8 mouse cellular contexts compared by ENCODE assay signal in genomic region chr11:86624237-86624941, GRCm38 (mm10). TPM values are rescaled to one million over a fixed set of nuclear protein-coding genes. Genes with fewer than 3 reads are reported as not detected.
DNase-seq lines count a peak whose midpoint lies in the region; ATAC-seq and TF ChIP-seq lines count a peak whose summit lies in the region.

No protein-coding gene starts in this region.

- TF ChIP-seq CTCF in liver, adult 2 months (IDR thresholded peaks at IDR 0.05; ENCODE audit: low read depth, low read length): no peak

- H3K9ac ChIP-seq in liver, adult 2 months (ENCODE audit: low read depth, low read length): no peak overlapping the region
- no peak overlapping the region for H3K9ac ChIP-seq in limb, embryonic 14.5 days (ENCODE audit: low read depth, low read length, severe bottlenecking)
- H3K9ac ChIP-seq in hindbrain, embryonic 16.5 days (ENCODE audit: low read depth, low read length): no peak overlapping the region

- no peak overlapping the region for H3K4me2 ChIP-seq in limb, embryonic 14.5 days (replicated peaks; ENCODE audit: low read depth, low read length, severe bottlenecking)
- H3K4me2 ChIP-seq in hindbrain, embryonic 16.5 days (ENCODE audit: low read length): no peak overlapping the region

- no peak overlapping the region for H3K4me3 ChIP-seq in liver, adult 2 months (ENCODE audit: insufficient read depth, low read depth, low read length)
- H3K4me3 ChIP-seq in limb, embryonic 14.5 days (replicated peaks; ENCODE audit: low read length): no peak overlapping the region
- no peak overlapping the region for H3K4me3 ChIP-seq in hindbrain, embryonic 16.5 days (ENCODE audit: low read length)

- 47% methylated on average over 5 of the region's 5 CpGs for WGBS in liver, adult 2 months
- 60% methylated on average over 5 of the region's 5 CpGs for WGBS in limb, embryonic 14.5 days
- 80% methylated on average over 5 of the region's 5 CpGs for WGBS in hindbrain, embryonic 16.5 days

- H3K27ac ChIP-seq in liver, adult 2 months (replicated peaks; ENCODE audit: insufficient read depth, low read depth, low read length): no peak overlapping the region
- no peak overlapping the region; the same call in 1 of the 2 replicates for H3K27ac ChIP-seq in limb, embryonic 14.5 days (replicated peaks; ENCODE audit: low read depth, low read length)
- no peak overlapping the region for H3K27ac ChIP-seq in hindbrain, embryonic 16.5 days (ENCODE audit: low read depth, low read length)

- peak; percentile 41 for DNase-seq in liver, adult 2 months (ENCODE audit: extremely low read depth, low read depth, low spot score)
- DNase-seq in liver: no peak
- peak; percentile 59 for DNase-seq in T-cell, adult 2 months (ENCODE audit: low spot score)
- peak; percentile 9 for DNase-seq in limb, embryonic 14.5 days (ENCODE audit: low spot score)
- DNase-seq in natural killer cell, adult 2 months (ENCODE audit: low spot score in 2 of 2): peak; percentile 81 to 83
- DNase-seq in retina, postnatal 1 day: no peak
- no peak for DNase-seq in urinary bladder, postnatal 25 days (ENCODE audit: low spot score)

- no peaks in the 10 kb centered on the region for H3K27me3 ChIP-seq in liver, adult 2 months (ENCODE audit: control insufficient read depth, insufficient read depth, low read length)
- H3K27me3 ChIP-seq in limb, embryonic 14.5 days (ENCODE audit: control insufficient read depth, insufficient read depth, low read length): no peaks in the 10 kb centered on the region
- H3K27me3 ChIP-seq in hindbrain, embryonic 16.5 days (replicated peaks; ENCODE audit: control insufficient read depth, insufficient read depth, low read length): no peaks in the 10 kb centered on the region

- H3K9me3 ChIP-seq in limb, embryonic 14.5 days (ENCODE audit: control insufficient read depth, low read length): no peaks in the 10 kb centered on the region
- H3K9me3 ChIP-seq in hindbrain, embryonic 16.5 days (ENCODE audit: control insufficient read depth, low read length): no peaks in the 10 kb centered on the region

- H3K79me2 ChIP-seq in liver, adult 2 months (ENCODE audit: control insufficient read depth, insufficient read depth, low read length): peaks cover 12% of the 10 kb centered on the region; the same call in 1 of the 2 replicates

- peaks cover 8% of the 10 kb centered on the region; the same call in 1 of the 2 replicates for H3K36me3 ChIP-seq in liver, adult 2 months (ENCODE audit: control insufficient read depth, insufficient read depth, low read length)
- no peaks in the 10 kb centered on the region for H3K36me3 ChIP-seq in limb, embryonic 14.5 days (ENCODE audit: control insufficient read depth, insufficient read depth, low read length)
- H3K36me3 ChIP-seq in hindbrain, embryonic 16.5 days (ENCODE audit: control insufficient read depth, insufficient read depth, low read length): no peaks in the 10 kb centered on the region

- no peak for TF ChIP-seq POLR2A in liver, adult 2 months (IDR thresholded peaks at IDR 0.05; ENCODE audit: extremely low read depth, insufficient read depth, low read length)
- no peak for TF ChIP-seq POLR2A in limb, embryonic 14.5 days (IDR thresholded peaks at IDR 0.05; ENCODE audit: borderline replicate concordance, extremely low read depth, insufficient read depth, insufficient read length)

- no peak for ATAC-seq in limb, embryonic 14.5 days (ENCODE audit: low FRiP score, low read depth)
- no peak for ATAC-seq in hindbrain, embryonic 16.5 days

- H3K4me1 ChIP-seq in liver, adult 2 months (ENCODE audit: control insufficient read depth, insufficient read depth, low read length): peaks cover 13% of the 10 kb centered on the region; the same call in 1 of the 2 replicates
- H3K4me1 ChIP-seq in limb, embryonic 14.5 days (ENCODE audit: control insufficient read depth, insufficient read depth, low read length): no peaks in the 10 kb centered on the region
- H3K4me1 ChIP-seq in hindbrain, embryonic 16.5 days (ENCODE audit: control insufficient read depth, insufficient read depth, low read depth, low read length): no peaks in the 10 kb centered on the region

RNA-seq across cellular contexts. Expression of gene Vmp1, which starts 59.2 kb away (rescaled TPM):
- 91.9 and 93.6 TPM in 2 replicates for total RNA-seq in liver, adult 2 months (2014; rRNA removed)
- polyA plus RNA-seq in liver, adult 2 months (2012; rRNA removed): 37.8 and 43.6 TPM in 2 replicates
- polyA plus RNA-seq in limb, embryonic 14.5 days (2012; rRNA removed): 39.9 and 49.5 TPM in 2 replicates
- polyA plus RNA-seq in limb, embryonic 14.5 days (2014; fragmentation: Nextera tagmentation; extraction: Ambion mirVana): 98.3 and 102 TPM in 2 replicates
- polyA plus RNA-seq in hindbrain, embryonic 16.5 days (2015; fragmentation: Nextera tagmentation; extraction: Ambion mirVana): 122 and 123 TPM in 2 replicates

RNA-seq across cellular contexts. Expression of gene Ptrh2, which starts 59.4 kb away (rescaled TPM):
- total RNA-seq in liver, adult 2 months (2014; rRNA removed): 8.1 and 9.2 TPM in 2 replicates
- 5.0 and 5.2 TPM in 2 replicates for polyA plus RNA-seq in liver, adult 2 months (2012; rRNA removed)
- 13.4 and 19.1 TPM in 2 replicates for polyA plus RNA-seq in limb, embryonic 14.5 days (2012; rRNA removed)
- 31.3 and 32.3 TPM in 2 replicates for polyA plus RNA-seq in limb, embryonic 14.5 days (2014; fragmentation: Nextera tagmentation; extraction: Ambion mirVana)
- polyA plus RNA-seq in hindbrain, embryonic 16.5 days (2015; fragmentation: Nextera tagmentation; extraction: Ambion mirVana): 27.5 and 28.6 TPM in 2 replicates

Comparison
In these comparisons a context has a peak if more than half of its experiments do, and no peak if none do; other contexts are left out.
1. DNase-seq: peak in liver, adult 2 months (single experiment), T-cell, adult 2 months (single experiment), limb, embryonic 14.5 days (single experiment) and natural killer cell, adult 2 months (2 of 2); none in liver (single experiment), retina, postnatal 1 day (single experiment) and urinary bladder, postnatal 25 days (single experiment).